Mouse (Mus musculus): ENCODE results near the gene Gm17606. TPM values are rescaled to one million over a fixed set of nuclear protein-coding genes. Genes with fewer than 3 reads are reported as not detected.

The Gm17606 gene
- polyA plus RNA-seq, 1 experiment from 2014 or later, result not detected

DNA sequence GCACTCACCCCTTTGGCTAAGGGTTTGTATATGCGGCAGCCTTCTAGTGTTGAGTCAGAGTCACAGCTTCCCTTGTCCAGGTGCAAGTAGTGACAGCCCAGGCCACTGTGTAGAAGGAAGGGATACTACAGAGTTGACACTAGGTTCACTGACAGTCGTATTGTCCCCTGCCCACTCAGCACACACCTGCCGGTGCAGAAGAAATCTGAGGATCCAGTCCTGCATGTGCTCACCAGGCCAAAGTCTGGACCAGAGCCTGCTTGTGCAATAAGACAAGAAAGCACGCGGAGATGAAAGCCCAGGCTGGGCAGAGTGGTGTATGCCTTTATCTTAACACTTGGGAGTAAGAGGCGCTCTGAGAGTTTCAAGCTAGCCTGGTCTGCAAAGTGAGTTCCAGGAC, 54.3 kb downstream of the Gm17606 start:
- Histone ChIP-seq H3K9me3 (ENCODE audit: control insufficient read depth, low read length) (no peaks in the 10 kb centered on the region), H3K4me3 (ENCODE audit: low read length) (no peak overlapping the region), H3K4me1 (ENCODE audit: control insufficient read depth, insufficient read depth, low read depth, low read length) (no peaks in the 10 kb centered on the region), H3K27me3 (replicated peaks; ENCODE audit: control insufficient read depth, insufficient read depth, low read length) (no peaks in the 10 kb centered on the region), H3K9ac (ENCODE audit: low read depth, low read length) (no peak overlapping the region), H3K27ac (ENCODE audit: low read depth, low read length) (no peak overlapping the region), H3K4me2 (ENCODE audit: low read length) (no peak overlapping the region), H3K36me3 (ENCODE audit: control insufficient read depth, insufficient read depth, low read length) (peaks cover 9% of the 10 kb centered on the region)
- WGBS, result 80% methylated on average over 6 of the region's 6 CpGs
- ATAC-seq, result no peak

DNA sequence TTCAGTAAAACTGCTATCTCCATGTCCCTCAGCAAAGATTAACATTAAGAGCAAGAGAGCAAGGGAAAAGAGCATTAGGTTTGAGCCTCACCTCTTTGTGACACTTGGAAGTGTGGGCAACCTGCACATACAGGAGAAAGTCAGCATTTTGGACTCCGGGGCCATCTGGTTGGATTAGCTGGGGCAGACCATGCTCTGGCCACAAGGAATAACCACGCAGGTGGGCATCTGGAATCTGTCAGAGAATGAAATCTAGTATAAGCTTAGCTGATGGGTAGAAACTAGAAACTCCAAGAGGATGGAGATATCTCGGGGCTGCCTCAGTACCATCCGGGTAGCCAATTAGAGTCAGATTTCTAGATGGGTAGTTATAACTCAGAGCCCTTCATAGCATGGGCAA, 56.0 kb downstream of the Gm17606 start:
- ATAC-seq, result no peak
- Histone ChIP-seq H3K9ac (ENCODE audit: low read depth, low read length) (no peak overlapping the region), H3K27ac (ENCODE audit: low read depth, low read length) (no peak overlapping the region), H3K36me3 (ENCODE audit: control insufficient read depth, insufficient read depth, low read length) (peaks cover 9% of the 10 kb centered on the region), H3K27me3 (replicated peaks; ENCODE audit: control insufficient read depth, insufficient read depth, low read length) (no peaks in the 10 kb centered on the region; the same call in 1 of the 2 replicates), H3K4me1 (ENCODE audit: control insufficient read depth, insufficient read depth, low read depth, low read length) (no peaks in the 10 kb centered on the region), H3K4me2 (ENCODE audit: low read length) (no peak overlapping the region), H3K4me3 (ENCODE audit: low read length) (no peak overlapping the region), H3K9me3 (ENCODE audit: control insufficient read depth, low read length) (no peaks in the 10 kb centered on the region)
- 94% methylated on average over 4 of the region's 4 CpGs for WGBS

MicroRNA genes within 50 kb of the gene (microRNA counts, 519-probe panel; counts per million panel counts)
- microRNA mmu-miR-686, result not detected

Small RNA genes lying within 50 kb of the gene (microRNA-seq; reads per million reads assigned to microRNA genes)
- gene Mir686 (not detected), gene Mir6948 (1.7 reads per million)

Other genes starting within 250 kb of the Gm17606 start
- 4.9 and 5.9 TPM in 2 replicates for gene Slc7a7, start 223.2 kb upstream of the Gm17606 start, polyA plus RNA-seq (2015; fragmentation: Nextera tagmentation; extraction: Ambion mirVana)
- 218 and 228 TPM in 2 replicates for gene Mrpl52, start 214.0 kb upstream of the Gm17606 start, polyA plus RNA-seq (2015; fragmentation: Nextera tagmentation; extraction: Ambion mirVana)
- gene Mmp14, start 209.3 kb upstream of the Gm17606 start, polyA plus RNA-seq (2015; fragmentation: Nextera tagmentation; extraction: Ambion mirVana), result 45.1 and 56.1 TPM in 2 replicates
- 31.4 and 35.6 TPM in 2 replicates for gene Lrp10, start 176.8 kb upstream of the Gm17606 start, polyA plus RNA-seq (2015; fragmentation: Nextera tagmentation; extraction: Ambion mirVana)
- 38.5 and 39.5 TPM in 2 replicates for gene Rem2, start 164.9 kb upstream of the Gm17606 start, polyA plus RNA-seq (2015; fragmentation: Nextera tagmentation; extraction: Ambion mirVana)
- 93.2 and 103 TPM in 2 replicates for gene Prmt5, start 123.4 kb upstream of the Gm17606 start, polyA plus RNA-seq (2015; fragmentation: Nextera tagmentation; extraction: Ambion mirVana)
- 19.4 and 20.7 TPM in 2 replicates for gene Haus4, start 86.3 kb upstream of the Gm17606 start, polyA plus RNA-seq (2015; fragmentation: Nextera tagmentation; extraction: Ambion mirVana)
- gene Ajuba, start 63.4 kb upstream of the Gm17606 start, polyA plus RNA-seq (2015; fragmentation: Nextera tagmentation; extraction: Ambion mirVana), result 4.7 and 6.0 TPM in 2 replicates
- 5.4 and 5.5 TPM in 2 replicates for gene 4931414P19Rik, start 35.0 kb upstream of the Gm17606 start, polyA plus RNA-seq (2015; fragmentation: Nextera tagmentation; extraction: Ambion mirVana)
- 445 and 467 TPM in 2 replicates for gene Psmb5, start 22.9 kb upstream of the Gm17606 start, polyA plus RNA-seq (2015; fragmentation: Nextera tagmentation; extraction: Ambion mirVana)
- 0.16 and 0.37 TPM in 2 replicates for gene Psmb11, start 19.5 kb upstream of the Gm17606 start, polyA plus RNA-seq (2015; fragmentation: Nextera tagmentation; extraction: Ambion mirVana)
- 9.5 and 10.3 TPM in 2 replicates for gene Cdh24, start 412 bp downstream of the Gm17606 start, polyA plus RNA-seq (2015; fragmentation: Nextera tagmentation; extraction: Ambion mirVana)
- 68.2 and 69.1 TPM in 2 replicates for gene 1700123O20Rik, start 45.3 kb downstream of the Gm17606 start, polyA plus RNA-seq (2015; fragmentation: Nextera tagmentation; extraction: Ambion mirVana)
- gene Acin1, start 46.0 kb downstream of the Gm17606 start, polyA plus RNA-seq (2015; fragmentation: Nextera tagmentation; extraction: Ambion mirVana), result 89.5 and 98.2 TPM in 2 replicates
- 0.28 and 0.34 TPM in 2 replicates for gene Gm29776, start 57.9 kb downstream of the Gm17606 start, polyA plus RNA-seq (2015; fragmentation: Nextera tagmentation; extraction: Ambion mirVana)
- gene Cebpe, start 71.2 kb downstream of the Gm17606 start, polyA plus RNA-seq (2015; fragmentation: Nextera tagmentation; extraction: Ambion mirVana), result not detected in 2 replicates
- 8.6 and 11.2 TPM in 2 replicates for gene Slc7a8, start 141.0 kb downstream of the Gm17606 start, polyA plus RNA-seq (2015; fragmentation: Nextera tagmentation; extraction: Ambion mirVana)
- 0.20 TPM in 1 of 2 replicates, not detected in the other for gene Rnf212b, start 173.2 kb downstream of the Gm17606 start, polyA plus RNA-seq (2015; fragmentation: Nextera tagmentation; extraction: Ambion mirVana)
- 11.2 and 12.9 TPM in 2 replicates for gene Homez, start 230.0 kb downstream of the Gm17606 start, polyA plus RNA-seq (2015; fragmentation: Nextera tagmentation; extraction: Ambion mirVana)
- 4.1 and 5.3 TPM in 2 replicates for gene Ppp1r3e, start 236.6 kb downstream of the Gm17606 start, polyA plus RNA-seq (2015; fragmentation: Nextera tagmentation; extraction: Ambion mirVana)
- gene Bcl2l2, start 242.4 kb downstream of the Gm17606 start, polyA plus RNA-seq (2015; fragmentation: Nextera tagmentation; extraction: Ambion mirVana), result 4.8 and 5.9 TPM in 2 replicates
- gene Gm20521, start 242.5 kb downstream of the Gm17606 start, polyA plus RNA-seq (2015; fragmentation: Nextera tagmentation; extraction: Ambion mirVana), result 0.14 TPM in 1 of 2 replicates, not detected in the other

Data from hindbrain, embryonic 16.5 days (tissue).